Mouse (Mus musculus) erythroblast, adult 5-6 weeks (primary cell): ENCODE measurements around the gene Pde6b. TPM values are rescaled to one million over a fixed set of nuclear protein-coding genes. Genes with fewer than 3 reads are reported as not detected.

Source experiments
- ATAC-seq: replicated peaks from 2 replicates; pipeline ENCODE4 v1.8.0; 2016; ENCODE audit warnings: moderate number of reproducible peaks, mild to moderate bottlenecking, moderate TSS enrichment, inconsistent platforms; ENCODE audit not compliant: poor library complexity, low FRiP score, severe bottlenecking
- total RNA-seq, 2 experiments: library from RNA; stranded (forward) in 1 of 2; stranded (reverse) in 1 of 2; fragments of 150-400 nt in 1 of 2; fragments of 200-764, 138-1000 nt in 1 of 2; gene quantifications; 2 replicates each; pipeline versions ENCODE4 v1.2.3 to v1.2.4; 2015 to 2017; ENCODE audit warnings: low replicate concordance in 2 of 2

Gene Pde6b
- total RNA-seq, 2 experiments from 2014 or later, result not detected

DNA sequence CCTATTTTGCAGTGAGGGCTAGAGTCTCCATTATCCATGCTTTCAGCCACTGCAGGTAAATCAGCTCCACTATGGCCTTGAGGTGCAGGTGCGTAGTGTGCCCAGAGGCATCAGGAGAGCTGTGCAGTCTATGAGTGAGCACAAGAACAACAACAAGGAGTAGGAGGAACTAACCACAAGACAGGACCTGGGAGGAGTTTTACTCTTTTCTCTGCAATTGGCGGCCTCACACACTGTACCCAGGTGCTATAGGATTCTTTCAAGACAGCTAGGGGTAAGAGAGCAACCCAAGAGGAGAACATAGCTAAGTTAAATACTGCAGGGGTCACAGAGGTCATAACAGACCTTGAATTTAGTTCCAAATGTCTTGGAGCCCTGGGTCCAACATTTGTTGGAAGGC lies 70.5 kb downstream of the Pde6b start:
- ATAC-seq, result no peak

DNA sequence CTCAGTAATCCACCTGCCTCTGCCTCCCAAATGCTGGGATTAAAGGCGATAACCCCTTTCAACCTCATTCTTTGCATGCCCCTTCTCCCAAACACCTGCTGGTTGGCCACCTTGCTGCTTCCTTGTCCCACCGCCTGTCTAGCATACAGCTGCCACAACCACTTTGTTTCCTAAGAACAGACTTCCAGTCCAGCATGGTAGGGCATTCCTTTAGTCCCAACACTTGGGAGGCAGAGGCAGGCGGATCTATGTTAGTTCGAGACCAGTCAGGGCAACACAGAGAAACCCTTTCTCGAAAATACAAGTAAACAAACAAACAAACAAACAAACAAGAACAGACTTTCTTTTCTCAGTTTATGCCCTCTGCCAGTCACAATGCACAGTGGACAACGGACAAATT lies 72.3 kb downstream of the Pde6b start:
- no peak for ATAC-seq

DNA sequence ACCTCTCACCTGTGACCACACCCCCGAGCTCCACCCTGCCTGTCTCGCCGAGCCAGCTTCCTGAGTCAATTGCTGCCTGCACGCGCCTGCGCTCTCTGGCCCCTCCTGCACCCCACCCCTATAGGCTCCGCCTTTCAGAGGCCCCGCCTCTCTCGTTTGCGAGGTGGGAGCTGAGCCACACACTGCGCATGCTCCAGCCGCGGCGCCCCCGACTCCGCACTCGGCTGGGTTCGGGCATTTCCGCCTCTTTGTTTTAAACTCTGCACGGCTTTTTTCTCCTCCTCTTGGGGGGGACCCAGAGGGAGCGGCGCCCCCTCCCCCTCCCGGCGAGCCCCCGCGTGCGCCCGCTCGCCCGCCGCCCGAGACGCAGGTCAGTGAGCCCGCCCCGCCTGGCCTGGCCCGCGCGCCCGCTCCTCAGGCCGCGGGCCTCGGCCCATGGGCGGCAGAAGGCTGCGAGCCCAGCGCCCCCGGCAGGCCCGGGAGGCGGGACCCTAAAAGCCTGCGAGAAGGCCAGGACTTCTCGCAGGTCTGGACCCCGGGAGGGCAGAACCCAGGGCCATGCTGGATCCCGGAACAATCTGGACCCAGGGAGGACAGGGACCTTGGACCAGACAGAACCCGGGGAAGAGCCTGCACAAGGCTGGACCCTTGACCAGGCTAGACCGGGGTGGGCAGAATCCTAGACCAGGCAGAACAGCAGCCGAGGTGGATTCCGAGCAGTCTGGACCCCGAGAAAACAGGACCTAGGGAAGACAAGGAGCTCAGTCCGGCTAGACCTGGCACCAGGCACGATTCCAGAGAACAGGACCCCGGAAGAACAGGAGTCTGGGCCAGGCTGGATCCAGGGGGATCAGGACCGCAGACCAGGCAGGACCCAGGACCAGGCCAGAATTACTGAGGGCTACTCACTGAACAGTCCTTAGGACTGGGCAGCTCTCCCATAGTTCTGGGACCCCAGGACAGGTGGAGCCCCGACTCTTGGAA lies 73.2 kb downstream of the Pde6b start, which contains the start of gene Pcgf3:
Pcgf3 (plus strand) TSS at position 151 of the 984 bp plus-strand sequence.
- ATAC-seq, result peak; percentile 92

DNA sequence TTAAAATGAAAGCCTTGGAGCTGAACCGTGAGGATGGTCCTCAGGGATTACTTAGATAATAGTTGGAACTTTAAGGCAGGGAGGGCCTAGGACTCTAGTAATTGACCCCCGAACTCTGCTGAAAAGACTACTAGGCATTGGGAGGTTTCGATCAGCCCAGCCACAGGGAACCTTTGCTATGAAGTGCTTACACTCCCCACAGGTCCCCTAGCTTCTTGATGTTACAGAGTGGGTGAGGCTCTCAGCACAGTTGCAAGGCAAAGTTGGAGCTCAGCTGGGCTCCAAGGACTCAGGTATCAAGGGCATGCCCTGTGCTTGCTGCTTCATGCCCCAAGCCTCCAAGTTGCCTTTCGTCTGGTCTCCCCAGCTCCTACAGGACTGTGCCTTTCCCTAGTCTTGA lies 74.3 kb downstream of the Pde6b start:
- ATAC-seq, result no peak

DNA sequence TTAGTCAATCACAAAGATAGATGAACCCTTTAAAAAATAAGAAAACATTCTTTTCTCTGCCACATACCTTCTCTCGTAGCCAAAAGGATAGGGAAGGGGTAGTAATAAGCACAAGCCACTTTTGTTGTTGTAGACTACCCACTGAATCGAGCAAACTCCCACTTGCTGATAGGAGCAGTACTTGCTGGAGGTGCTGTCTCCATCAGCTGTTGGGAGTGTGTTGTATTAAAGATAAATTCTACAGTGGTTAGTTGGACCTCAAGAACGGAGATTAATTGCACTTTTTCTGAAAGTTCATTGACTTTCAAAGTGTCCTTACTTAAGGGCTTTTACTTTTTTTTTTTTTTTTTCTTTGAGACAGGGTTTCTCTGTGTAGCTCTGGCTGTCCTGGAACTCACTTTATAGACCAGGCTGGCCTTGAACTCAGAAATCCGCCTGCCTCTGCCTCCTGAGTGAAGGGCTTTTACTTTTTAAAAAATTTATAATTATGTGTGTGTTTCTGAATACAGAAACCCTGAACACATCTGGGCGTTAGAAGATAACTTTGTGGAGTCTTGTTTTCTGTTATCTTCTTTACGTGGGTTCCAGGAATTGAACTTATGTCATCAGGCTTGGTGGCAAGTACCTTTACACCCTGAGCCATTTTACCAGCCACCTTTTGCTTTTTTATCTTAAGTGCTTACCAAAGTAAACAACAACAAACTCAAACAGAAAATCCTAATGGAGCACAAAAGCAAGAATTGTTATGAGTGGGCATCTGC lies 77.1 kb downstream of the Pde6b start:
- no peak for ATAC-seq

DNA sequence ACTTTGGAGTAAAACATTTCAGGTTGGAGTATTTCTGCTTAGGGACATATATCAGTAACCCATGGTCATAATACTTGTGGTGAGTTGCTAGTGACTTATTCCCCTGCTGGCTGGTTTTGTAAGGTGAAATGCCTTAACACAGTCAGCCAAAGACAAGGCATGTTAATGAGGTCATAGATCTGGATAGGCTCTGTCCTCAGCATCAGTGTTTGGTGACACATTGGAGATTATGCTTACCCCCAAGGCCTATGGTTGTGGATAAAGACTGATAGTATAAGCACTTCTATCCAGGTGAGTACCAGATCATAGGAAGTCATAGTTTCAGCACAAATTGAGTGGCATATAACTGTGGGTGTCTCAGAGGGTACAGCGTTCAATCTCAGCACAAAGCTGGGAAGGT lies 78.5 kb downstream of the Pde6b start:
- ATAC-seq, result no peak

DNA sequence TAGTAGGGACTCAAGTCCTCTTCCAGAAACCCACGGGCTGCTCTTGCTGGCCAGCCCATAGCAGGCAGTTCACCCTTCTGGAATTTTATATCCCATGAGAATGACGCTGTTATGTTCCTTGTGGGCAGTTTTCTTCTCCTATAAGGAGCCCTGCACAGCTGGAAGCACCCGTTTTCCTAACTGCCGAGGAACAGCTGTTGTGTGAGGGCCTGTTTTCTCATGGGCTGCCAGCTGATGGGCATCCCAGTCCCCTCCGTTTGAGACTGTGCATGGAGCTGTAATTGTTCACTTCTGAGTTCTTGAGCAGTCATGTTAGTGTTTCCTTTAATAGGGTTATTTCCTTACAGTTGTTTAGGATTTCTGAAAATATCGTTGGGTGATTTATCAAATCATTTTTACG lies 81.4 kb downstream of the Pde6b start:
- ATAC-seq, result no peak

DNA sequence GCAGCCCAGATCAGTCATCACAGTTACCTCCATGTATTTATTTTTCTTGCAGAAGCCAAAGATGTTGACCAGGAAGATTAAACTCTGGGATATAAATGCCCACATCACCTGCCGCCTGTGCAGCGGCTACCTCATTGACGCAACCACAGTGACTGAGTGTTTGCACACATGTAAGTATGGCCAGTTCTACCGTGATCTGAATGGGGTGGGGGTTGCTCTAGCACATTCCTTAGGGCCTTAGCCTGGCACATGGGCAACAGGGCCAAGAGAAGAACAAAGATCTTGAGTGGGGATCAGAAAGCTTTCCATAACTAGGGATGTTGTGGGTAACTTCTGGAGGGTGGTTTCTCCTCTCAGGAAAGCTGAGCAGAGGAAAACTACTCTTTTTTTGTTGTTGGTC lies 85.5 kb downstream of the Pde6b start:
- ATAC-seq, result no peak

DNA sequence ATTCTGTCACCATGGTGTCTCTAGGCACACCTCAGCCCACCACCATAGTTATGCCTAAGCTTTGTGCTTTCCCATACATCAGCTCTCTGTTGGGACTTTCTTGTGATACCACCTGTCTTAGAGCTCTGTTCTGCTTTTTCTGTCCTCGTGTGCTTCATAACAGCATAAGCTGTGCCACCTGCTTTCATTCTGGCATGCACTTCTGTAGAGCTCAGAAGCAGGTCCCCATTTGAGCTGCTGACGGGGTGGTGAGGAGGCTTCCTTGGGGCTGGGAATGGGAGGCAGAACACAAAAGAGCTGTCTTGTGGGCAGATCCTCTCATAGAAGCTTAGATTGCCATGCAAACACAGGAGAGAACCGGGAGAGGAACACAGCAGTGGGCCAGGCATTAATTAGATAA lies 87.8 kb downstream of the Pde6b start:
- ATAC-seq, result no peak

Other genes starting within 250 kb of the Pde6b start
- gene Dr1, start 119.5 kb upstream of the Pde6b start, total RNA-seq (2015; ENCODE audit: low replicate concordance), result 28.6 and 29.2 TPM in 2 replicates
- gene Dr1, start 119.5 kb upstream of the Pde6b start, total RNA-seq (2017; ENCODE audit: low replicate concordance), result 18.4 and 30.2 TPM in 2 replicates
- gene Pigg, start 75.8 kb upstream of the Pde6b start, total RNA-seq (2015; ENCODE audit: low replicate concordance), result 0.19 and 2.3 TPM in 2 replicates
- gene Pigg, start 75.8 kb upstream of the Pde6b start, total RNA-seq (2017; ENCODE audit: low replicate concordance), result 2.0 and 2.7 TPM in 2 replicates
- gene Gm42517, start 20.5 kb upstream of the Pde6b start, total RNA-seq (2015; ENCODE audit: low replicate concordance), result not detected in 2 replicates
- gene Gm42517, start 20.5 kb upstream of the Pde6b start, total RNA-seq (2017; ENCODE audit: low replicate concordance), result 0.28 and 0.60 TPM in 2 replicates
- gene Atp5k, start 46.1 kb downstream of the Pde6b start, total RNA-seq (2015; ENCODE audit: low replicate concordance), result 69.9 and 81.5 TPM in 2 replicates
- 31.2 and 92.7 TPM in 2 replicates for gene Atp5k, start 46.1 kb downstream of the Pde6b start, total RNA-seq (2017; ENCODE audit: low replicate concordance)
- 1.0 and 1.5 TPM in 2 replicates for gene Mfsd7a, start 60.5 kb downstream of the Pde6b start, total RNA-seq (2015; ENCODE audit: low replicate concordance)
- 0.43 TPM in 1 of 2 replicates, not detected in the other for gene Mfsd7a, start 60.5 kb downstream of the Pde6b start, total RNA-seq (2017; ENCODE audit: low replicate concordance)
- gene Pcgf3, start 72.8 kb downstream of the Pde6b start, total RNA-seq (2015; ENCODE audit: low replicate concordance), result 2.5 and 10.9 TPM in 2 replicates
- 2.6 and 7.7 TPM in 2 replicates for gene Pcgf3, start 72.8 kb downstream of the Pde6b start, total RNA-seq (2017; ENCODE audit: low replicate concordance)
- gene Cplx1, start 161.6 kb downstream of the Pde6b start, total RNA-seq (2015; ENCODE audit: low replicate concordance), result not detected in 2 replicates
- not detected in 2 replicates for gene Cplx1, start 161.6 kb downstream of the Pde6b start, total RNA-seq (2017; ENCODE audit: low replicate concordance)
- gene Gak, start 241.4 kb downstream of the Pde6b start, total RNA-seq (2015; ENCODE audit: low replicate concordance), result 24.8 and 36.8 TPM in 2 replicates
- gene Gak, start 241.4 kb downstream of the Pde6b start, total RNA-seq (2017; ENCODE audit: low replicate concordance), result 25.4 and 31.9 TPM in 2 replicates
- gene Tmem175, start 241.4 kb downstream of the Pde6b start, total RNA-seq (2015; ENCODE audit: low replicate concordance), result 3.1 and 12.5 TPM in 2 replicates
- 0.70 and 9.2 TPM in 2 replicates for gene Tmem175, start 241.4 kb downstream of the Pde6b start, total RNA-seq (2017; ENCODE audit: low replicate concordance)